Mouse (Mus musculus) fat pad, adult 2 months (tissue): ENCODE data around the gene Sdk1.

Experiments used
- DNase-seq: peaks from one replicate; pipeline ENCODE4 v3.0.0-alpha.2; 2011; ENCODE audit warnings: low read depth, low spot score; ENCODE audit errors: extremely low read depth

Sdk1 gene

GRCm38 (mm10) chr5:141754278-141754677 lies 513.0 kb downstream of the Sdk1 start:
- DNase-seq, result no peak

GRCm38 (mm10) chr5:141758885-141759284 lies 517.6 kb downstream of the Sdk1 start:
- no peak for DNase-seq

- no peak for DNase-seq
These were observed 522.8 kb downstream of the Sdk1 start for GRCm38 (mm10) chr5:141764111-141764510.

DNA sequence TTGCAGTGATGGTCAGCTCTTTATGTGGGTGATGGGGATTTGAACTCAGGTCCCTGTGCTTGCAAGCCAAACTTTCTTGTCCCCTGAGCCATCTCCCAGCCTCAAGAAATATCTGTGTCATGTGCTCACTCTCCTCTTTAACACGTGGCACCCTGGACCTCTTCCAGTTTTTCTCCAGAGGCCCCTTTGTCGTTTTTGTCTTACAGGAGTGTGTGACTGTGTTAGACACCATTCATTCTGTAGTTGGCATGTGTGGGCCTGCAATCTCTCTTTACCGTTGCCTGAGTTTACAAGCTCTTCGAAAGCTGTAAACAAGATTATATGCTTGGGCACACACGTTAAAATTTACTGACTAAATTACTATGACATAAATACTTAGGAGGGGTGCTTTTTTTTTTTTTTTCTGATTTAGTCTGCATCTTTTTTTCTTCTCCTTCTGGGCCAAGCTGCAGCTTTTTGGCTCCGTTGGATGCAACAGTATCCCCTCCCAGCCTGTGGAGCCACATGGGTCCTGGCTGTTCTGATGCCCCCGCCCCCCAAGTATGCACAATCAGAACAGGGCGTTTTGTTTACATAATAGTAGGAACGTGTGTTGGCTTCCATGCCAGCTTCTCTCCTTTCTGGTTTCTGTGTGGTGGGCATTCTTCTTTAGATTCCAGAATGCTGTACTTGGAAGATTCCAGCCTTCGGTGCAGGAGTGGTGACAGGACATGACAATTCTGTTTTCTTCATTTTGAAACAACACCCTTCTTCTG lies 527.6 kb downstream of the Sdk1 start:
- no peak for DNase-seq

DNA sequence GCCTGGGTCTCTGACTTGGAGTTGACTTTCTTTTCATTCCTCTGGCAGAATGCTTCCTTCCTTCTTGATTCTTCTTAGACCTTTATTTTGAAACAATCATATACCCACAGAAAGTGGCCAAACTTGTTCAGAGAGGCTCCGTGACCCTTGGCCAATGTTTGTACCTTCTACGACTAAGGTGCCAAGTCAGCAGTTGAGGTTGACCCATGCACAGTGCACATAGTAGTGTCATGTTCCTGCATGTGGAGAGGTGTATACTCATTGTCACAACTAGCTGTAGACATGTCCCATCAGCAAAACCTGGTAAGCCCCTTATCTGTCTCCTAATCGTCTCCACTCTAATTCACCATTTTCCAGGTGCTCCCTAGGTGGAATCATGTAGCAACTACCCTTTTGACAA lies 530.2 kb downstream of the Sdk1 start:
- DNase-seq, result peak; percentile 55

DNA sequence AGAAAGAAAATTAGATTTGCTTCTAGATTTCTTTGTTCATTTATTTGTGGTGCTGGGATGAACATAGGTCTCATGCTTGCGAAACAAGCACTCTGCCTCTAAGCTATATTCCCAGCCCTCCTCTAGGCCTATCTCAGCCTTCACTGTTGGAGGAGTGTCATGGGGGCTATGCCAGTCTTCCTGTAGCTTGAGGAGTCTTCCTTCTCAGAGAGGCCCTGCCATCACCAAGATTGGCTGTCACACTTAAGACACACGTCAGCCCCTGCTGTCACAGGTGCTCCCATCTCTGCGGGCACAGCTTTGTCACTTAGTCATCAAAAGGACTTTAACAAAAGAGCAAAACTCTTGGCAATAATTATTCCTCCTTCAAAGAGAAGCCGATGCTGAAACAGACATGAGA lies 536.9 kb downstream of the Sdk1 start:
- no peak for DNase-seq

DNA sequence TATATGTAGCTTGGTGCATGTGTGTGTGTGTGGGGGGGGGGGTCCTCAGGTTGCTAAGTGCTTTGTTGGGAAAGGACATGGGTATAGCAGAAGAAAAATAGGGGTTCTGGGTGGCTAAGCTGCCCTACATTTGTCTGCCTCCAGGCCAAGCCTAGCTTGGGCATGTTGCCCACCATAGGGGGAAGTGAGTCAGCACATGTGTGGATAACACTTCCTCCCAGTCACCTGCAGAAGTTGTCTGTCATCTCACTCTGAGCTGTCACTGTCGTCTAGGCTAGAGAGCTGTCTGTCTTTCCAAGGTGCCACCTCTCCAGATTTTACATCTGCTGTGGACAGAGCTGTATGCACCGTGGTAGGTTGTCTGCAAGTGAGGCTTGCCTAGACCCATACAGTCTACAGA lies 539.9 kb downstream of the Sdk1 start:
- DNase-seq, result no peak

DNA sequence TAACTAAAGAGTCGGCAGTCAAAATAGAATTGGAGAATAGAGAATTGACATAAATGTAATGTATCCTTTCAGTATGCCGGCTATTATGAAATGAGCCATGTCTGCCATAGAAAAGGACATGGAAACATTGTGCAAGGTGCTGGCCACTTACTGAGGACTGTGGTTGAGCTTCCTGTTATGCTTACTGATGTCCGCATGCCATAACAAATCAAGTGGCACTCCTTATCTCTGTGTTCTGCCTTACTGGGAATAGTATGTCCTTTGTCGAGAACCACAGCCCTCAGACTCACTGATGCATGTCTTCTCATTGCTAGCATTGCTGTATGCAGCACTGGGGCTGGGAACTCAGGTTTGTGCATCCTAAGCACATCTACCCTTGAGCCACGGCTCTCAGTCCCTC lies 541.0 kb downstream of the Sdk1 start:
- no peak for DNase-seq

- DNase-seq, result no peak
These were observed 542.2 kb downstream of the Sdk1 start for GRCm38 (mm10) chr5:141783516-141783915.

DNA sequence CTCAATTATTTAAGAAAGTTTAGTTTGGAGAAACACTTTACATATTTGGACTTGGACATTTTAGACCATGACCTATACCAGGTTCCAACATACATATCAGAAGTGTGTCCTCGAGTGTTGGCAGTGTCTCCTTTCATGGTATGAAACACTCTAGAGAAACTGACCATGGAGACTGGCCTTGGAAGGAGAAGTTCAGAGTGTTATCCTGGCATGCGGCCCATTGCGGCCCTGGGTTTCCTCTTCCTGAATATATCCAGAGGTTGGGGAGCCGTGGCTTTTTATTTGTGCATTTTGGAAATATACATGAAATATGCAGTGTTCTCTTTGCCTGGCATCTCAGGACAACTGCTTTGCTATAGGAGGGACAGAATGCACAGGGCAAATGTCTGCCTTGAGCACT lies 552.6 kb downstream of the Sdk1 start:
- DNase-seq, result no peak

DNA sequence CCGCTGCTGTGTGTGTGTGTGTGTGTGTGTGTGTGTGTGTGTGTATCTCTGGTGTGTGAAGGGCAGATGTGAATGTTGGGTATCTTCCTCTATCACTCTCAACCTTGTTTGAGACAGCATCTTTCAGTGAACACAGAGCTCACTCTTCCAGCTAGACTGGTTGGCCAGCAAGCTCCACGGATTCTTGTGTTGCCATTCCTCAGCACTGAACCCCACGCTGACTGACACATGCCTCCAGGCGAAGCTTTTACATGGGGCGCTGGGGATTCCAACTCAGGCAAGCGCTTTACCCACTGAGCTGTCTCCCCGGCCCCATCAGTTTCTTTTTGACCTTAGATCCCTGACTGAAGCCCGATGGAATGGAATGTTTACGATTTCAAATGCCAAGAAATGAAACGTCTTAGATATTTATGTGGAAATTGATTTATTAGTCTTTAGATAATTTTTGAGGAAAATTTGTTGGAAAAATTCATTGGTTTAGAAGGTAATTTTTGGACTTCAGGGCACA lies 582.6 kb downstream of the Sdk1 start:
- no peak for DNase-seq

DNA sequence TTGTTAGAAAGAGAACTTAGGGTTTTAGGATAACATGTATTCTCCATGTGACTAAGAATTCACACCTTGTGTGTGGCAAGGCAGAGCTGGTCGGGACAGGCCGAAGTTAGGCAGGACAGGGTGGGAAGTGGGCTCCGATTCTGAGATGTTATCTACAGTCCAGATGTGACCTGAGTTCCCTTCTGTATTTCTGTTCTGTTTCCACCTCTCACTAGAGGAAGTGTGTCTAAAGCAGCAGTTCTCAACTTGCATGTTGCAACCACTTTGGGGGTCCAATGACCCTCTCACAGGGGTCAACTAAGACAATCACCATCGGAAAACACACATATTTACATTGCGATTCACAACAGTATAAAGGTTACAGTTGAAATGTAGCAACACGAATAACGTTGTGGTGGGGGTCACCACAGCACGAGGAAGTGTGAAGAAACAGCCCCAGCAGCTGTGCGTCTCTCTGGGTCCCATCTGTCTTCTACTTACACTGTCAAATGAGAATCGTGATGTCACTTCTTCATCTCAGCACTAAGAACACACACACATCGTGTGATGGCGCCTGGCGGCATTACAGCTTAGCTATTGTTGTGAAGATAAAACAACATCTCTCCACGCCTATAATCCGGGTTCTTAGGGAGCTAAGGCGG lies 583.6 kb downstream of the Sdk1 start:
- DNase-seq, result no peak

DNA sequence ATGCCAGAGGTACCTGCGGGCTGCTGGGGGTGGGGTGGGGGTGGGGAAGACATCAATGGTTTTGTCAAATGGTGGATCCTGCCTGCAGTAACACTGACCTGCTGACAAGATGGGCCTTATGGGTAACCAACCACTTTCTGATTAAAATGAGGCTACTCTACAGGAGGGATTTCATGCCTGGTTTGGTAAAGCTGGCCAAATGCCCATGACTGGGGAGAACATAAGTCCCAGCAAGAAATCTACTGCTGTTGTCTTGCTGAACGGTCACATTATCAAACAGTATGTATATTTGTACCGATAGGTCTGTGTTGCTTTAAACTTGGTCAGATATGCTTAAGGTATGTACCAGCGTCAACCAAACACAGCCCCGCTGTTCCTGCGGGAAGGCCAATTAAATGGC lies 594.3 kb downstream of the Sdk1 start:
- no peak for DNase-seq

- no peak for DNase-seq
These were observed 595.7 kb downstream of the Sdk1 start for GRCm38 (mm10) chr5:141836892-141837455.

DNA sequence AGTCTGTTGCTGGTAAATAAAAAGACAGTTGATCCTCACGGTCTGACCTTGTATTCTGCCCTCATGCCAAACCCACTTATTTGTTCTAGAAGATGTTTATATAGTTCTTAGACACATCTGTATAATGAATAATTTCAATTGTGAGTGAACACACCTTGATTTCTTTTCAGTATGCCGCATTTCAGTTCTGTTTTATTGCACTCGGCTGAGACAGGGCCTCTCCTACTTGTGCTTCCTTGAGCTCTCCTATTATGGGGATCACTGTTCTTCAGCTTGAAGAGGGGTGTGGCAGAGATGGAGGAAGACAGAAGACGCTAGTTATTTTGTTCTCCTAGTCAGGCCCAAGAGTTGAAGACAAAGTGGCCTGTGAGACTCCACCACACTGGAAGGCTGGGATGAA lies 603.4 kb downstream of the Sdk1 start:
- no peak for DNase-seq

DNA sequence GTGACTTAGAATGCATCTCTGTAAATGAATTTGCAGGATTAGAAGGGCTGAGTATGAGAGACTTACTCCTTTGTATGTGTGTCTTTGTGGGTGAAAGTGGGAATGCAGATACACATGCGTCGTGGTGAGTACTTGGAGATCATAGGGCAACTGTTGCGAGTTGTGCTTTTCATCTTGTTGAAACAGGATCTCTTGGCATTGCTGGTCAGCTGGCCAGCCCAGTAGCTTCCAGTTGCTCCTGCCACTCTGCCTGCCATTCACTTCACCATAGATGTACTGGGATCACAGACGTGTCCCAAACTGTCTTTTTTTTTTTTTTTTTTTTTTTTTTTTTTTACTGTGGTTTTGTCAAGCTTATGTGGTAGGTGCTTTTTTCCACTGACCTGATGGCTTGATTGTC lies 606.4 kb downstream of the Sdk1 start:
- DNase-seq, result no peak

GRCm38 (mm10) chr5:141852175-141852574 lies 610.9 kb downstream of the Sdk1 start:
- DNase-seq, result no peak

DNA sequence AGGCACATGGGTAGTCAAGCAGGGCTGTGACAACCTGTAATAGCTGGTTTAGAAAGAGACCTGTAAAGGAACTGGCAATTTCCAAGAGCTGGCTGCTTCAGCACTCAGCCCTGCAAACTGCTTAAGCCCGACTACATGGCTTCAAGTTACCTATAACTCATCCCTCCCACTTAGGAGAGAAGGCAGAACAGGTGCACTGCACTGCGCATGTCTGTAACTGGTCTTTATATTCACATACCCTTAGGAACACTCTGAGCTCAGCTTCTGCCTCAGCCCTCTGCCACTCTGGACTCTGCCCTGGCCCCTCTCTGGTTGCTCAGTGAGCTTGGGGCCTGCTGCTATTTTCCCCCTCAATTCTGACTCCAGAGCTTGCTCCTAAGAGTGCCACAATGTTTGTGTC lies 615.2 kb downstream of the Sdk1 start:
- no peak for DNase-seq

DNA sequence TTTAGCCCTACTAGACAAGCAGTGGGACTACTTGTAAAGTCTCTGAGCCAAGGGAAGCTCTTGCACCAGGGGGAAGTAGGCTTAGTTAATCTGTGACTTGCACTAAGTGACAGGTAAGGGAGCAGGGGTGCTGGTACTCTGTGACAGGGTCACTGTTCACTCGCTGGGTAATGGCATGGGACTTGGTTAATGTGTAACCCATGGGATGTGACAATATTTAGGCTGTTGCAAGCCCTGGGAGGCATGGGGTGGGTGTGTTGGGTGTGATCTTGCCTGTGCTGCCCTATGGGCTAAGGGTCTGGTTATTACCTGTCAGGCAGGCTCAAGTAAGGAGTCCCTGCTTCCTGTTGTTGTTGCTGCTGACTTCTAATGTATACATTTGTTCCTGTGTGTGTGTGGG lies 616.5 kb downstream of the Sdk1 start:
- no peak for DNase-seq

DNA sequence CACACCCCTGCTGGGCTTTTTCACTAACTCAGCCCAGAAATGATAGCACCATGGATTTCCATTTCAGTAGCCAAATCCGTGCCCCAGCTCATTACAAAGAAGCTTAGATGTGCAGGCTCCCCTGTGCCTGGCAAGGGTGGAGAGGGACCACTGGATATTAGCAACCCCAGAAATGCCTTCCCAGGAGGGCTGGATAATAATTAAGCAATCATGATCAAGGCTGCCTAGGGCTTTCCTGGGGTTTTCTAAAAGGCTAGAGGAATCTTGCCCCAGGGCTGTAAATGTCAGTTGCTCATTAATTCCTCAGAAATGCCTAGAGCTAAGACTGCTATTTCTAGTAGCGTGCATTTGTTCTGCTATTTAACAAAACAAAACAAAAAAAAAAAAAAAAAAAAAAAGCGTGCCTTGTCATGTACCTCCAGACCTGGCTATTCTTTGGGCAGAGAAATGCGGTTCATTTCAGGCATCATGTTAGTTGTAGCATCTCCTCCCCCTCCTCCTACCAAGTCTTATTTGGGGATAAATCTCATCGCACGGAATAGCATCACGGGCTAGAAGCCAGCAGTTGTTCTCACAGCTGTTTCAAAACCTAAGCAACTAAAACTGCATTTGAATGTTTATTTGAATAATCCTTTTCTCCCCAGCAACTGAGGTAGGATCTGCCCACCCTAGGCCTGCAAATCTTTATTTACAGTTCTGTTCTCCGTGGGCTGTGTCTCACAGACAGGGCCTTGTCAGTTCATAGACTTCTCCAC lies 617.3 kb downstream of the Sdk1 start:
- no peak for DNase-seq

DNA sequence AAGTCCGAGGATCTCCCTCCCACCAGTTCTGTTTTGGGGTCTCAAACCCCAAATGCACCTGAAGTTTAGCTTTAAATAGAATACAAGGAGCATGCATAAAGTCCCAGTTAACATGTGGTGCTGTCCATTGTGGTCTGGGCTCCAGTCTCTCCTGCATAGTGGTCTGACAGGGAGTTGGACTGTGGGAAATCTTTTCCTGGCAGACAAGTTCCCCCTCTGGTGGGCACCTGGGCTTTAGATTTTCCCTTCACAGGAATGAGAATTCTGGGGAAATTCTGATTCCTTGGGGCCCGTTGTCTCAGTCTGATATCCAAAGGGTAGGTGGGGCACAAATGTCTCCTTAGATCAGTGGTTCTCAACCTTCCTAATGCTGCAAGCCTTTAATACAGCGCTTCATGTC lies 624.8 kb downstream of the Sdk1 start:
- DNase-seq, result no peak

DNA sequence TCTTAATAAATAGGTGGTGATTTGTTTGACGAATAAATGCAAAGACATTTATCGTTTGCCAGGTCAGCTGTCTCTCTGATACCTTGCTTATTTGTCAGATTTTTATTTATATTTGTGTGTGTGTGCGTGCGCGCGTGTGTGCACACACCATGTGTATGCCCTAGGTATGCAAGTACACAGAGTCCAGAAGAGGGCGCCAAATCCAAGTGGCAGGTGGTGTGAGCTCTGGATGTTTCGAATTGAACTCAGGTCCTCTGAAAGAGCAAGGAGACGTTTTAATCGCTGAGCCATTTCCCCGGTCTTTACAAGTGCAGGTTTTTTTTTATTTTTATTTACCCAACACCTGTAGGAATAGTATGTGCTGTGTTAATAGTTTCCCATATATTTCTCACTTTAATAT lies 632.5 kb downstream of the Sdk1 start:
- no peak for DNase-seq
